Mouse (Mus musculus): ENCODE results near the gene Fgr. TPM values are rescaled to one million over a fixed set of nuclear protein-coding genes. Genes with fewer than 3 reads are reported as not detected.

Gene Fgr
- polyA plus RNA-seq (2012): 2.4 and 3.1 TPM in 2 replicates

DNA sequence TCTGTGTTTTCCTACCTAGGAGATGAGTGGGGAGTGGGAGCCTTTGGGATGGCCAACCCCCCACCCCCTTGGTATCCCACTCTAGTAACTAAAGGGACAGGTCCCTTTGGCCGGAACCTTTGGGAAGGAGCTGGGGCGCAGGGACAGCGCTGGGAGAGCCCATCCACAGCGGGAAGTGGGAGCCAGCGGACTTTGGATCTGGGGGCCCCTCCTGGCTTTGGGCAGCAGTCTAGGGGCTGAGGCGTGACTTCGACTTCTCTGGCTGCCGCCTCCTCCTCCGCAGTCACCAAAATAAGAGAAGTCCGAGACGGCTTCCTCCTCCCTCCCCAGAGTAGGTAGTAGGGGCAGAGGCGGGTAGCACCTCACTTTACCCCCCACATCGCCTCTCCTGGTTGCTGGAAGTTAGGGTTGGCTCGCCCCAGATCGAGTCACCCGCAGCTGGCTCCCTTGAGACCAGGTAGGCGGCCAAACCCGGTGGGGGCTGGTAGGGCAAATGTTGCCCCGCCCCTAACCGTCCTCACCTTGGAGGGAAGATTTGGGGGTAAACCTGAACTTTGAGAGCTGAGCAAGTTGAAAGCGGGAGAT is at the start of gene Fgr:
Gene Fgr, plus strand, starts transcription at position 282 of the 585 bp plus-strand sequence.

DNA sequence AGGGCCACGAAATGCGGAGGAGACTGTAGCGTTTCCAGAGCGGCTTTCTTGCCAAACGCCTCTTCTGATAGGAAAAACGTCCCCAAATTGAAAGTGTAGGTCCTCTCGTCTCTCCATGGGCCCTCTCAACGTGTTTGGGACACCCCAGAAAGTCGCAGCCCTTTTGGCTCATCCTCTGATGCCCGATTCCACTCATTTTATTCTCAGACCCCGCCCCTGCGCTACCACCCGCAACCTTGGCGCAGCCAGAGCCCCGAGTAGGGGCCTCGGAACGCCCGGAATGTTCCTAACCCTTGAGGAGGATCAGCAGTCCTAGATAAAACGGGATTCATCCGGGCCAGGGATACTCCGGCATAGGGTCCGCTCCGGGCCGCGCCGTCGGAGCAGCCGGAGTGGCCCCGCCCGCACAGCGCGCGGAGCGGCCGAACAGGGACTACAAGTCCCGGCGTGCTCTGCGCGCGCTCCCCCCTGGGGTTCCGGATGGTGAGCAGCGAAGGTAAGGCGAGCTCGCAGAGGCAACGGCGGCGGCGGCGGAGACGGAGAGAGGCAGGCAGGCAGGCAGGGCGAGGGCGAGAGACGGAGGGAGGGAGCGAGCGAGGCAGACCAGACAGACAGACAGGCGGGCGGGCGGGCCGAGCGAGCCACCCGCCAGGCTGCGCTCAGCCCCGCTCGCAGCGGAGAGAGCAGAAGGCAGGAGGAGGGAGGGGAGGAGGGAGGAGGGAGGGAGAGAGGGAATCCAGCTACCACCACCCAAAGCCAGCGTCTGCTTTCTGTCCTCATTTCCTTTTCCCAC is 37.3 kb downstream of the Fgr start, which contains the start of gene Ahdc1:
Gene Ahdc1, plus strand, starts transcription at position 233 of the 793 bp plus-strand sequence.

Other genes with a start within 250 kb of the Fgr start
- gene Xkr8, start 241.5 kb upstream of the Fgr start, polyA plus RNA-seq (2012): 0.74 and 0.90 TPM in 2 replicates
- 0.03 and 0.11 TPM in 2 replicates for gene Smpdl3b, start 216.8 kb upstream of the Fgr start, polyA plus RNA-seq (2012)
- gene Rpa2, start 205.8 kb upstream of the Fgr start, polyA plus RNA-seq (2012): 68.8 and 72.7 TPM in 2 replicates
- 27.8 and 50.0 TPM in 2 replicates for gene Themis2, start 177.7 kb upstream of the Fgr start, polyA plus RNA-seq (2012)
- 48.2 and 54.9 TPM in 2 replicates for gene Ppp1r8, start 130.9 kb upstream of the Fgr start, polyA plus RNA-seq (2012)
- 5.6 and 6.6 TPM in 2 replicates for gene Stx12, start 89.6 kb upstream of the Fgr start, polyA plus RNA-seq (2012)
- 14.3 and 14.6 TPM in 2 replicates for gene Fam76a, start 51.5 kb upstream of the Fgr start, polyA plus RNA-seq (2012)
- 35.9 and 53.6 TPM in 2 replicates for gene Ahdc1, start 37.2 kb downstream of the Fgr start, polyA plus RNA-seq (2012)
- 101 and 104 TPM in 2 replicates for gene Wasf2, start 156.4 kb downstream of the Fgr start, polyA plus RNA-seq (2012)
- gene Cd164l2, start 238.0 kb downstream of the Fgr start, polyA plus RNA-seq (2012): 0.18 and 1.2 TPM in 2 replicates
- gene Gpr3, start 238.4 kb downstream of the Fgr start, polyA plus RNA-seq (2012): 0.52 and 0.77 TPM in 2 replicates